Mouse (Mus musculus) testis, adult 2 months (tissue): ENCODE data around the gene Cdh26. TPM values are rescaled to one million over a fixed set of nuclear protein-coding genes. Genes with fewer than 3 reads are reported as not detected.

Source experiments
- H3K27ac ChIP-seq: fragments of 200-500 bp; 2 replicates; pipeline ENCODE4 v1.5.1; 2012; ENCODE audit warnings: low read depth, low read length; ENCODE audit not compliant: control insufficient read depth, insufficient read depth
- H3K27me3 ChIP-seq: fragments of 200-500 bp; 2 replicates; pipeline ENCODE4 v1.6.1; 2012; ENCODE audit warnings: mild to moderate bottlenecking, low read length, moderate library complexity; ENCODE audit not compliant: control insufficient read depth, insufficient read depth
- H3K36me3 ChIP-seq: fragments of 200-500 bp; 2 replicates; pipeline ENCODE4 v1.6.1; 2012; ENCODE audit warnings: mild to moderate bottlenecking, low read length; ENCODE audit not compliant: control insufficient read depth, insufficient read depth
- H3K4me1 ChIP-seq: fragments of 200-500 bp; 2 replicates; pipeline ENCODE4 v1.6.1; 2012; ENCODE audit warnings: low read length; ENCODE audit not compliant: control insufficient read depth, insufficient read depth
- H3K4me3 ChIP-seq: fragments of 200-500 bp; 2 replicates; pipeline ENCODE4 v1.5.1; 2012; ENCODE audit warnings: low read depth, mild to moderate bottlenecking, low read length, moderate library complexity, mixed read lengths; ENCODE audit not compliant: control insufficient read depth
- CTCF ChIP-seq: fragments of 200-500 bp; IDR thresholded peaks from 2 replicates; pipeline ENCODE4 v1.5.1; 2012; ENCODE audit warnings: low read depth, mild to moderate bottlenecking, inconsistent platforms, low read length, moderate library complexity; ENCODE audit not compliant: control insufficient read depth, insufficient read depth, insufficient replicate concordance
- POLR2A ChIP-seq: fragments of 200-500 bp; IDR thresholded peaks from 2 replicates; pipeline ENCODE4 v1.6.1; 2012; ENCODE audit warnings: low read depth, mild to moderate bottlenecking, inconsistent platforms, low read length, moderate library complexity; ENCODE audit not compliant: control insufficient read depth
- polyA plus RNA-seq: library from polyadenylated mRNA; depleted of rRNA; stranded (reverse); fragments of >200 nt; gene quantifications from 2 replicates; pipeline ENCODE4 v1.2.3, GENCODE M21; 2012

Cdh26 gene
- polyA plus RNA-seq, 1 experiment = 3.5 TPM

GRCm38 (mm10) chr2:178507379-178508014, 77.2 kb downstream of the Cdh26 start:
- Histone ChIP-seq H3K27me3 (no peaks in the 10 kb centered on the region), H3K4me3 (no peak overlapping the region), H3K27ac (no peak overlapping the region), H3K4me1 (peaks cover 2% of the 10 kb centered on the region), H3K36me3 (no peaks in the 10 kb centered on the region)
- TF ChIP-seq POLR2A = no peak
- peak; percentile 79; the same call in 1 of the 2 replicates for TF ChIP-seq CTCF

- H3K27ac ChIP-seq = no peak overlapping the region
- no peaks in the 10 kb centered on the region for H3K27me3 ChIP-seq
- no peak overlapping the region for H3K4me3 ChIP-seq
- no peaks in the 10 kb centered on the region for H3K36me3 ChIP-seq
- H3K4me1 ChIP-seq = no peaks in the 10 kb centered on the region; the same call in 1 of the 2 replicates
- TF ChIP-seq POLR2A (no peak), CTCF (no peak)
Measured at GRCm38 (mm10) chr2:178508279-178508678, 77.9 kb downstream of the Cdh26 start.

- H3K4me3 ChIP-seq = no peak overlapping the region
- no peaks in the 10 kb centered on the region for H3K27me3 ChIP-seq
- no peak for TF ChIP-seq CTCF
- no peak for TF ChIP-seq POLR2A
- H3K27ac ChIP-seq = no peak overlapping the region
- H3K4me1 ChIP-seq = no peaks in the 10 kb centered on the region; the same call in 1 of the 2 replicates
- H3K36me3 ChIP-seq = no peaks in the 10 kb centered on the region
Measured at GRCm38 (mm10) chr2:178513043-178513442, 82.7 kb downstream of the Cdh26 start.

- no peaks in the 10 kb centered on the region for H3K36me3 ChIP-seq
- H3K27me3 ChIP-seq = no peaks in the 10 kb centered on the region
- no peak overlapping the region for H3K4me3 ChIP-seq
- TF ChIP-seq CTCF (no peak), POLR2A (no peak)
- H3K27ac ChIP-seq = no peak overlapping the region
- H3K4me1 ChIP-seq = no peaks in the 10 kb centered on the region; the same call in 1 of the 2 replicates
Measured at GRCm38 (mm10) chr2:178513636-178514071, 83.3 kb downstream of the Cdh26 start.

- no peaks in the 10 kb centered on the region for H3K36me3 ChIP-seq
- H3K27me3 ChIP-seq = no peaks in the 10 kb centered on the region
- TF ChIP-seq POLR2A (no peak), CTCF (no peak)
- no peak overlapping the region for H3K27ac ChIP-seq
- no peaks in the 10 kb centered on the region; the same call in 1 of the 2 replicates for H3K4me1 ChIP-seq
- no peak overlapping the region for H3K4me3 ChIP-seq
Measured at GRCm38 (mm10) chr2:178516421-178516820, 86.1 kb downstream of the Cdh26 start.

- H3K27me3 ChIP-seq = no peaks in the 10 kb centered on the region
- no peaks in the 10 kb centered on the region; the same call in 1 of the 2 replicates for H3K4me1 ChIP-seq
- no peaks in the 10 kb centered on the region for H3K36me3 ChIP-seq
- TF ChIP-seq CTCF (no peak), POLR2A (no peak)
- H3K4me3 ChIP-seq = no peak overlapping the region
- no peak overlapping the region for H3K27ac ChIP-seq
Measured at GRCm38 (mm10) chr2:178516941-178517340, 86.6 kb downstream of the Cdh26 start.

GRCm38 (mm10) chr2:178519321-178519720, 89.0 kb downstream of the Cdh26 start:
- H3K27me3 ChIP-seq = no peaks in the 10 kb centered on the region
- H3K36me3 ChIP-seq = no peaks in the 10 kb centered on the region
- TF ChIP-seq POLR2A (no peak), CTCF (no peak)
- no peak overlapping the region for H3K4me3 ChIP-seq
- H3K27ac ChIP-seq = no peak overlapping the region
- no peaks in the 10 kb centered on the region for H3K4me1 ChIP-seq
